Mouse (Mus musculus) ES-E14 (cell line): ENCODE data around the gene Rhot1.

ENCODE experiments used
- CHD2 ChIP-seq: IDR thresholded peaks from 2 replicates; pipeline ENCODE4 v1.6.1; 2014; ENCODE audit warnings: mild to moderate bottlenecking, low read depth, low read length, inconsistent platforms
- MAFK ChIP-seq: IDR thresholded peaks from 2 replicates; pipeline ENCODE4 v1.6.1; 2014; ENCODE audit warnings: mild to moderate bottlenecking, low read depth, low read length, inconsistent platforms; ENCODE audit not compliant: insufficient read depth

- TF ChIP-seq CHD2 (no peak), MAFK (no peak)
Measured at GRCm38 (mm10) chr11:80283786-80284185, 75.0 kb downstream of the Rhot1 start.
